Mouse (Mus musculus) midbrain, embryonic 10.5 days (tissue): ENCODE results near the gene Aif1. TPM values are rescaled to one million over a fixed set of nuclear protein-coding genes. Genes with fewer than 3 reads are reported as not detected.

Experiments used
- DNase-seq: peaks from one replicate; pipeline ENCODE4 v3.0.0-alpha.2; 2017; ENCODE audit warnings: low spot score
- H3K27ac ChIP-seq: fragments of 300-500 bp; sonication (generic); replicated peaks from 2 replicates; pipeline ENCODE4 v1.5.1; 2016; ENCODE audit warnings: mild to moderate bottlenecking
- H3K27me3 ChIP-seq: fragments of 300-500 bp; sonication (generic); 2 replicates; pipeline ENCODE4 v1.6.1; 2016; ENCODE audit warnings: low read depth, mild to moderate bottlenecking; ENCODE audit not compliant: poor library complexity, severe bottlenecking
- H3K36me3 ChIP-seq: fragments of 300-500 bp; sonication (generic); 2 replicates; pipeline ENCODE4 v1.6.1; 2016; ENCODE audit warnings: mild to moderate bottlenecking, moderate library complexity
- H3K4me1 ChIP-seq: fragments of 300-500 bp; sonication (generic); 2 replicates; pipeline ENCODE4 v1.6.1; 2016
- H3K4me3 ChIP-seq: fragments of 300-500 bp; sonication (generic); 2 replicates; pipeline ENCODE4 v1.5.1; 2016; ENCODE audit warnings: mild to moderate bottlenecking, moderate library complexity
- H3K9me3 ChIP-seq: fragments of 300-500 bp; sonication (generic); replicated peaks from 2 replicates; pipeline ENCODE4 v1.6.1; 2016; ENCODE audit warnings: mild to moderate bottlenecking
- WGBS: fragments of 180-500 bp; shearing (Covaris S2); methylation state at CpG from one replicate; pipeline ENCODE4 v1.1.7; 2016; 5-methylcytosine and 5-hydroxymethylcytosine counted together
- polyA plus RNA-seq: library from polyadenylated mRNA; unstranded; fragments of >200 nt; fragmentation: Nextera tagmentation; extraction: Ambion mirVana; gene quantifications from 2 replicates; pipeline ENCODE4 v1.2.1, GENCODE M21; 2016

The Aif1 gene
- polyA plus RNA-seq: 4.0 and 5.8 TPM in 2 replicates

GRCm38 (mm10) chr17:35175968-35176367 lies at the start of gene Aif1:
Gene Aif1 (minus strand): TSS chr17:35176068.
- 43% methylated on average over 2 of the region's 2 CpGs for WGBS
- H3K27me3 ChIP-seq: no peaks in the 10 kb centered on the region
- H3K27ac ChIP-seq: no peak within 1 kb of the TSS
- H3K36me3 ChIP-seq: no peaks in the 10 kb centered on the region
- no peaks in the 10 kb centered on the region for H3K9me3 ChIP-seq
- H3K4me1 ChIP-seq: peaks cover 5% of the 10 kb centered on the region; the same call in 1 of the 2 replicates
- no peak within 1 kb of the TSS for H3K4me3 ChIP-seq
- DNase-seq: no peak

GRCm38 (mm10) chr17:35225456-35225855 lies 49.6 kb upstream of the Aif1 start:
- peaks cover 91% of the 10 kb centered on the region for H3K36me3 ChIP-seq
- H3K27ac ChIP-seq: no peak overlapping the region
- H3K4me3 ChIP-seq: no peak overlapping the region
- no peaks in the 10 kb centered on the region for H3K27me3 ChIP-seq
- 0 out of 2 replicates have a peak, but pooled peaks cover under 1% of the 10 kb centered on the region for H3K4me1 ChIP-seq
- no peak for DNase-seq
- H3K9me3 ChIP-seq: no peaks in the 10 kb centered on the region
- WGBS: 95% methylated on average over 5 of the region's 5 CpGs

GRCm38 (mm10) chr17:35224641-35225040 lies 48.8 kb upstream of the Aif1 start:
- Histone ChIP-seq H3K9me3 (no peaks in the 10 kb centered on the region), H3K4me1 (0 out of 2 replicates have a peak, but pooled peaks cover 3% of the 10 kb centered on the region), H3K36me3 (peaks cover 92% of the 10 kb centered on the region), H3K4me3 (no peak overlapping the region), H3K27ac (no peak overlapping the region), H3K27me3 (no peaks in the 10 kb centered on the region)
- DNase-seq: no peak
- WGBS: 92% methylated on average over 4 of the region's 4 CpGs

- H3K9me3 ChIP-seq: no peaks in the 10 kb centered on the region
- H3K4me3 ChIP-seq: no peak overlapping the region
- H3K36me3 ChIP-seq: peaks cover 84% of the 10 kb centered on the region
- WGBS: 82% methylated on average over 6 of the region's 6 CpGs
- H3K27ac ChIP-seq: no peak overlapping the region
- H3K4me1 ChIP-seq: 0 out of 2 replicates have a peak, but pooled peaks cover 3% of the 10 kb centered on the region
- no peaks in the 10 kb centered on the region for H3K27me3 ChIP-seq
- DNase-seq: no peak
Measured at GRCm38 (mm10) chr17:35222299-35222698, 46.4 kb upstream of the Aif1 start.

GRCm38 (mm10) chr17:35220156-35220952 lies 44.5 kb upstream of the Aif1 start, which contains the start of gene Gm16181:
Gene Gm16181 (plus strand): TSS chr17:35220834.
- Histone ChIP-seq H3K36me3 (peaks cover 65% of the 10 kb centered on the region), H3K4me1 (0 out of 2 replicates have a peak, but pooled peaks cover 3% of the 10 kb centered on the region), H3K4me3 (no peak within 1 kb of the TSS; the same call in 1 of the 2 replicates), H3K27ac (peak within 1 kb of the TSS; percentile 62), H3K9me3 (no peaks in the 10 kb centered on the region), H3K27me3 (no peaks in the 10 kb centered on the region)
- DNase-seq: no peak
- 85% methylated on average over 28 of the region's 28 CpGs for WGBS

GRCm38 (mm10) chr17:35219601-35220041 lies 43.8 kb upstream of the Aif1 start:
- no peak overlapping the region for H3K27ac ChIP-seq
- peaks cover 5% of the 10 kb centered on the region; the same call in 1 of the 2 replicates for H3K4me1 ChIP-seq
- peaks cover 58% of the 10 kb centered on the region for H3K36me3 ChIP-seq
- WGBS: 91% methylated on average over 6 of the region's 6 CpGs
- no peak for DNase-seq
- no peaks in the 10 kb centered on the region for H3K27me3 ChIP-seq
- no peaks in the 10 kb centered on the region for H3K9me3 ChIP-seq
- no peak overlapping the region for H3K4me3 ChIP-seq

- Histone ChIP-seq H3K9me3 (no peaks in the 10 kb centered on the region), H3K4me3 (no peak overlapping the region), H3K36me3 (peaks cover 51% of the 10 kb centered on the region), H3K27me3 (no peaks in the 10 kb centered on the region), H3K4me1 (peaks cover 8% of the 10 kb centered on the region; the same call in 1 of the 2 replicates), H3K27ac (no peak overlapping the region; the same call in 1 of the 2 replicates)
- WGBS: 86% methylated on average over 18 of the region's 18 CpGs
- no peak for DNase-seq
Measured at GRCm38 (mm10) chr17:35218516-35219193, 42.8 kb upstream of the Aif1 start.

GRCm38 (mm10) chr17:35213071-35213470 lies 37.2 kb upstream of the Aif1 start:
- Histone ChIP-seq H3K27me3 (no peaks in the 10 kb centered on the region), H3K36me3 (0 out of 2 replicates have a peak, but pooled peaks cover 2% of the 10 kb centered on the region), H3K4me3 (no peak overlapping the region), H3K4me1 (peaks cover 16% of the 10 kb centered on the region), H3K27ac (no peak overlapping the region), H3K9me3 (no peaks in the 10 kb centered on the region)
- WGBS: 92% methylated on average over 5 of the region's 5 CpGs
- no peak for DNase-seq

- no peak overlapping the region for H3K27ac ChIP-seq
- 81% methylated on average over 3 of the region's 3 CpGs for WGBS
- no peak for DNase-seq
- H3K27me3 ChIP-seq: peaks cover under 1% of the 10 kb centered on the region; the same call in 1 of the 2 replicates
- no peaks in the 10 kb centered on the region for H3K36me3 ChIP-seq
- H3K4me1 ChIP-seq: peaks cover 16% of the 10 kb centered on the region
- no peaks in the 10 kb centered on the region for H3K9me3 ChIP-seq
- no peak overlapping the region for H3K4me3 ChIP-seq
Measured at GRCm38 (mm10) chr17:35210593-35210992, 34.7 kb upstream of the Aif1 start.

- Histone ChIP-seq H3K27me3 (peaks cover 6% of the 10 kb centered on the region), H3K4me3 (no peak overlapping the region), H3K27ac (no peak overlapping the region), H3K36me3 (no peaks in the 10 kb centered on the region), H3K4me1 (peaks cover 16% of the 10 kb centered on the region), H3K9me3 (no peaks in the 10 kb centered on the region)
- DNase-seq: no peak
- 82% methylated on average over 12 of the region's 12 CpGs for WGBS
Measured at GRCm38 (mm10) chr17:35209785-35210535, 34.1 kb upstream of the Aif1 start.

GRCm38 (mm10) chr17:35205380-35205769 lies 29.5 kb upstream of the Aif1 start:
- H3K27ac ChIP-seq: no peak overlapping the region
- 60% methylated on average over 10 of the region's 10 CpGs for WGBS
- peaks cover 52% of the 10 kb centered on the region for H3K27me3 ChIP-seq
- no peaks in the 10 kb centered on the region for H3K36me3 ChIP-seq
- peaks cover 17% of the 10 kb centered on the region for H3K4me1 ChIP-seq
- H3K4me3 ChIP-seq: no peak overlapping the region
- H3K9me3 ChIP-seq: no peaks in the 10 kb centered on the region
- DNase-seq: no peak
